Mouse (Mus musculus) adrenal gland, postnatal 10 days (tissue): ENCODE data around the gene Ovgp1. TPM values are rescaled to one million over a fixed set of nuclear protein-coding genes. Genes with fewer than 3 reads are reported as not detected.
A peak's percentile ranks its signal among the peaks of the same experiment; 100 is the strongest.
"Not testable (repeated sequence)": the region's sequence is repeated elsewhere in the genome, so short reads cannot be mapped to it uniquely, and the experiment has no call there.

Experiments
- DNase-seq: peaks from one replicate; pipeline ENCODE4 v3.0.0; 2021; ENCODE audit warnings: mixed read lengths
- total RNA-seq, 2 experiments: library from RNA; stranded (reverse); gene quantifications; 2 replicates each; pipeline ENCODE4 v1.2.3; 2021

Gene Ovgp1
- total RNA-seq, 2 experiments from 2014 or later, result 0.75 to 2.8 TPM

DNA sequence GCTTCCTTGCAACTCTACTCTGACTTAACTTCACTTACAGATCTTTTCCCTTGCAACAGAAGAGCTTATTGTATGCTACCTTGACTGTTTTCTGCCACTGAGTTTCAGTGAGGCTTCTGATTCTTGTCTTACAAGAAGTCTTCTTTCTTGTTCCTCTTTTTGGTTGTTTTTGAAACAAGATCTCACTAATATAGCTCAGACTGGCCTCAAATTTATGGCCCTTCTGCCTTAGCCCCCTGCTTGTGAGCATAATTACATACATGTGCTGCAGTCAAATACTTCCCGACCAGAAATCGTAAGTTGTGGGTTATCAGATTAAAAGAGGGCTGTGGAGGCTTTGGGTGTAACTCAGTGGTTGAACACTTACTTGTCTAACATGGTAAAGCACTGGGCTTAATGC lies 21.2 kb downstream of the Ovgp1 start:
- DNase-seq, result no peak

DNA sequence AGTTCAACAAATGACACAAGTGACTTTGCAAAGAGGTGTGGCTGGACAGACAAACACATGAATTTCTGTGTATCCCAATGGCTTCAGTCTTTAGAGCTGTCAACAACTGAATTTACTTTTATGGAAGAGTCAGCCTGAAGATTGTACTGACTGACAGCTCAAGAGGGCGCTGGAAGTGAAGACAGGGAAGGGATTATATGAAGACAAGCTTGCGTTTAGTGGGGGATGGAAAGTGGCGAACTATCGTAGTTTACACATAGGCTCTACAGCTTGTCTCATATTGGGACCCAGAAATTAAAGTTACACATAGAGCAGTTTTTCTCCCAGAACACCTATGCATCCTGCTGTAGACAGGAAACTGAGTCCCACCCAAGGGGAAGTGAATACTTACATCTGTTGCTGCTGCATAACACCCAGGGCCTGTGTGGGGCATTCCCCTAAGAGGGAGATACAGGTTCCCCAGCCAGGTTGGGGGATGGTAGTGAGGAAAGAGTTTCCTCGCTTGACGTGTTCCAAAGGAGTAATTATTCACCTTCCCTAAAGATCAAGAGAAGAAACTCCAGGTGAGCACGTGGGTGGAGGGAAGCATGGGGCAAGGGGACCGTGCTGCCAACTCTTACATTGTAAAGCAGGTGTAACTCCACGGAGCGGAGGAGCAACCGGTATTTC lies 27.3 kb downstream of the Ovgp1 start:
- DNase-seq, result no peak

DNA sequence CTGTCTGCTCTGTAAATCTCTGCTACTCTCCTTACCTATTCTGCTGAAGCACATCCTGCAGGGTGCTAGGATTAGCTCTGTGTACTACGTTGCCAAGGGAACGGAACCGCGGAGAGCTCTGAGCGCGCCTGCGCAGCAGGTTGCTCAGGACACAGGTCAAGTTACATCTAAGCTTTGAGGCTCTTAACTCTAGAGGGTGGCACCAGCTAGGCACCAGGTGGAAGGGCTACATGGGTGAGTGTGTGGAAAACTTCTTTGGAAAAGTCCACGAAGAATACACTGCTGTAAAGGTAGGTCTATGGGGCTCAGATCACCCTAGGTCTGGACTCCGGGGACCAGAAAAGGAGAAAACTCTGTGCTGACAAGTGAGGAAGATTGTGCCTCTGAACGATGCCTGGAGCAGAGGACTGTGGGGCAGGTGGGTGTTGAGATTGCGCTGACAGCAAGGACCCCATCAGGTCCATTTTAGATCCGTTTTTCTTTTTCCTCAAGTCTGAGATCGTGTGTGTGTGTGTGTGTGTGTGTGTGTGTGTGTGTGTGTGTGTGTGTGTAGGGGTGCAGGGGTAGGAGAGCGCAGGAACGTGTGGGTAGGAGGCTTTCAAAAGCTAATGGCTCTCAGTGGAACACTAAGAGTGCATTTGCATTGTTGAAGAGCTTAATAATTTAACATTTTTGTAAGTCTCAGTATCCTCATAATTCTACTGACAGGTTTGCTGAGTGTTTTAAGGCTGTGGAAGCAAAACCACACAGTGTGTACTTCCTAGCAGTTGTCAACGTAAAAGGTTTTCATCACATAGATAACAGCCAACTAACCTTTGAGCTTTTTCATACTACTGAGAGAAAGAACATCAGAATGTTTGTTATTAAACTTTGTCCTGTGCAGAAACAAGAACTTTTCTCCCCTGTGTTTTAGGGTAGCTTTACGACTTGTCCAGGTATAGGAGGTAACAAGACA lies 28.2 kb downstream of the Ovgp1 start:
- DNase-seq, result peak; percentile 5

DNA sequence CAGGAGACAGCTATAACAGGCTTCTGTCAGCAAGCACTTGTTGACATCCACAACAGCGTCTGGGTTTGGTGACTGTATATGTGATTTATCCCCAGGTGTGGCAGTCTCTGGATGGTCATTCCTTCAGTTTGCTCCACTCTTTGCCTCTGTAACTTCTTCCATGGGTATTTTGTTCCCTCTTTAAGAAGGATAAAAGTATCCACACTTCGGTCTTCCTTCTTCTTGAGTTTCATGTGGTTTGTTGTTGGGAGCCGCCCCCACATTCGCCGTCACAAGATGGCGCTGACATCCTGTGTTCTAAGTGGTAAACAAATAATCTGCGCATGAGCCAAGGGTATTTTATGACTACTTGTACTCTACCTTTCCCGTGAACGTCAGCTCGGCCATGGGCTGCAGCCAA lies 29.8 kb downstream of the Ovgp1 start:
- not testable (repeated sequence) for DNase-seq

DNA sequence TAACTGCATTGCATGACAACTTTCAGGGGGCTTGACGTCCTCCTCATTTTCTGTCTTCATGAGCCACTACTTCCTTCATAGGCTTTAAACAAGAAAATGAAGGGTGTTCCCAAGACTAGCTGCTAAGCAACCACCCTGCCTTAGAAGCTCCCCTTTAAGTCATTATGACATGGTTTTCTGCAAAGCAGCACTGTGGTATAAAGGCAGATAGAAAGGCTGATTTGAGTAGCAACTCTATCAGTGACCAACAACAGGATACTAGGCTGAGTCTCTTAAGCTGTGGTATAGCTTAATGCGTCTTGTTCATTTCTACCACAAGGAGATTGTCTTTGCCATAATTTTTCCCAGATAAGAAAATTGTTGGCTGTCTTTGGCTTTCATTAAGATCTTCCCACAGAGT lies 41.0 kb downstream of the Ovgp1 start, which contains the start of gene Pifo:
Gene Pifo, minus strand, starts transcription at position 101 of the 400 bp plus-strand sequence.
- DNase-seq, result no peak

DNA sequence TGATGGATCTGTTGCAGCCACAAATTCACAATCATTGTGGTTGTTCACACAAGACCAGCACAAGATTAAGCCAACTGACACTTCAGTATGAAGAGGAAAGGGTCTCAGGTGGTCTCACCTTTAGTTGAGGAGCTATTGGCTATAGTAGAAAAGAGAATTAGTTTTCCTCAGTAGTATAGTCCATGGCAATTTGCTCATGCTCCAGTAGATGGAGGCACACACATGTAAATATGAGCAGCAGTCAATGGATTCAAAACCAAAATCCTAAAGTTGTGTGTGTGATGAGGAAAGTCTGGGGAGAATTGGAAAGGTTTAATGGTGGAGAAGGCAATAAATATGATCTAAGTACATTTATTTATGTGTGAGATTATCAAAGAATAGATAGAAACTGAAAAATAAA lies 48.3 kb downstream of the Ovgp1 start:
- no peak for DNase-seq

DNA sequence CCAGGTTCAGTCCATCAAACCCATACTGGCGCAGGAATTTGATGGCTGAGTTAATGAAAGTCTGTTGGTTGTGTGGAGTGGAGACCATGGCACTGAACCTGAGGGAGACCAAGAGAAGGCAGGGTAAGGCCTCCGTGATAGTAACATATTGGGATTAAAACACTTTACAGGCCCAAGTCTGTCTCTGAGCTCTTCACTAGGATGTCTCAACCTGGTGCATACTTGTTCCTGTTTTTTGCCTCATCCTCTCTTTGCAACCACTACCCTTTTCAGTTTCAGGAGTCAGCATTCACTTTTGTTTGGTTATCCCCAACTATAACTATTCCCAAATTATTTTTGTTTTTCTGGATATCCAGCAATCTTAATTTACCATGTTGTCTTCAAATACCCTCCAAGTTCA lies 50.6 kb downstream of the Ovgp1 start:
- DNase-seq, result no peak

DNA sequence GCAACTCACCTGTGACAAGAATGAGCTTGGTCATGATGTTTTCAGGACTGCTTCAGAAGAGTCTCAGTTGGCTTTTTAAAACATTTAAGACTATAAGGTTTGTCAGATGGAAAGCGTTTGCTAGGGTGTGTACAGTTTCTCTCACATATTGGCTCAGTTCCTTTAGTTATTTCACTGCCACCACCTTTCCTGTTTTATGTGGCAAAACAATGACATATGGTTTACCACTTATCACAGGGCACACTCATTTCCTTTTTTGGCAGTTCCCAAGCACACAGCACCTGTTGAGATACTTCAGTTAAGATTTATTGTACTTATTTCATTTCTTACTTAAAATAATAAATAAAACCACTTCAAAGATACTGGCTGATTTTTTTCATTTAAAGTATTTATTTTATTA lies 59.3 kb downstream of the Ovgp1 start, which contains the start of gene Chil5:
Gene Chil5, minus strand, starts transcription at position 34 of the 400 bp plus-strand sequence.
- DNase-seq, result no peak

Other genes with a start within 250 kb of the Ovgp1 start
- 100 to 1,000 TPM; 167 to 181 TPM for gene Rap1a, start 172.4 kb upstream of the Ovgp1 start, total RNA-seq
- under 1 TPM in 1 of 2 experiments, not detected in 1; 0.54 TPM for gene Adora3, start 102.9 kb upstream of the Ovgp1 start, total RNA-seq
- under 1 TPM in 1 of 2 experiments, not detected in 1; 0.33 TPM for gene Tmigd3, start 102.8 kb upstream of the Ovgp1 start, total RNA-seq
- gene I830077J02Rik, start 41.0 kb upstream of the Ovgp1 start, total RNA-seq, result 1 to 10 TPM; 1.6 TPM
- 10 to 100 TPM; 59.0 to 60.8 TPM for gene Wdr77, start 14.3 kb upstream of the Ovgp1 start, total RNA-seq
- 100 to 1,000 TPM; 533 to 569 TPM for gene Atp5f1, start 13.6 kb upstream of the Ovgp1 start, total RNA-seq
- gene Pifo, start 40.9 kb downstream of the Ovgp1 start, total RNA-seq, result not detected
- not detected for gene Chil5, start 59.1 kb downstream of the Ovgp1 start, total RNA-seq
- not detected for gene Chia1, start 139.5 kb downstream of the Ovgp1 start, total RNA-seq
- 1 to 10 TPM; 6.3 to 6.5 TPM for gene Chil3, start 193.9 kb downstream of the Ovgp1 start, total RNA-seq
- not detected for gene Chil4, start 245.8 kb downstream of the Ovgp1 start, total RNA-seq